Mouse (Mus musculus) regulatory T cell (primary cell): ENCODE measurements around the gene 1700123O20Rik.

Source experiments
- in situ Hi-C: fragments of 300-600 bp; cut with MboI, MseI; formaldehyde crosslinking; loops from one replicate; pipeline ENCODE4 v1.15.1; 2025; ENCODE audit warnings: high pct_unique_total_duplicates

1700123O20Rik gene

GRCm38 (mm10) chr14:54686063-54686521, at the start of gene 1700123O20Rik:
1700123O20Rik (plus strand) TSS chr14:54686216.
- in situ Hi-C loops, result no loop called here

GRCm38 (mm10) chr14:54636954-54637353, 49.1 kb upstream of the 1700123O20Rik start:
- in situ Hi-C loops, result no loop called here

GRCm38 (mm10) chr14:54638210-54638609, 47.8 kb upstream of the 1700123O20Rik start:
- in situ Hi-C loops, result no loop called here

- in situ Hi-C loops, result no loop called here
Observed at GRCm38 (mm10) chr14:54640121-54640520, 45.9 kb upstream of the 1700123O20Rik start.

- in situ Hi-C loops, result no loop called here
Observed at GRCm38 (mm10) chr14:54640946-54641304, 45.1 kb upstream of the 1700123O20Rik start, which contains the start of gene Gm17606. Gm17606 (plus strand) TSS chr14:54640952.

GRCm38 (mm10) chr14:54641305-54641969, 44.6 kb upstream of the 1700123O20Rik start, which contains the start of gene Cdh24:
Cdh24 (minus strand) TSS chr14:54641364.
- in situ Hi-C loops, result no loop called here

GRCm38 (mm10) chr14:54642224-54642944, 43.6 kb upstream of the 1700123O20Rik start:
- in situ Hi-C loops, result no loop called here

GRCm38 (mm10) chr14:54643011-54643410, 43.0 kb upstream of the 1700123O20Rik start:
- in situ Hi-C loops, result no loop called here

- in situ Hi-C loops, result no loop called here
Observed at GRCm38 (mm10) chr14:54644294-54644693, 41.7 kb upstream of the 1700123O20Rik start.

GRCm38 (mm10) chr14:54646455-54646854, 39.6 kb upstream of the 1700123O20Rik start:
- in situ Hi-C loops, result no loop called here

- in situ Hi-C loops, result no loop called here
Observed at GRCm38 (mm10) chr14:54646898-54647636, 38.9 kb upstream of the 1700123O20Rik start.

GRCm38 (mm10) chr14:54647900-54648299, 38.1 kb upstream of the 1700123O20Rik start:
- in situ Hi-C loops, result no loop called here

- in situ Hi-C loops, result no loop called here
Observed at GRCm38 (mm10) chr14:54650621-54651454, 35.2 kb upstream of the 1700123O20Rik start.

- in situ Hi-C loops, result no loop called here
Observed at GRCm38 (mm10) chr14:54651556-54651955, 34.5 kb upstream of the 1700123O20Rik start.

GRCm38 (mm10) chr14:54652787-54653186, 33.2 kb upstream of the 1700123O20Rik start:
- in situ Hi-C loops, result no loop called here

GRCm38 (mm10) chr14:54653496-54653895, 32.5 kb upstream of the 1700123O20Rik start:
- in situ Hi-C loops, result no loop called here

GRCm38 (mm10) chr14:54660009-54660408, 26.0 kb upstream of the 1700123O20Rik start:
- in situ Hi-C loops, result no loop called here

GRCm38 (mm10) chr14:54664477-54665222, 21.4 kb upstream of the 1700123O20Rik start:
- in situ Hi-C loops, result no loop called here

GRCm38 (mm10) chr14:54669381-54669780, 16.6 kb upstream of the 1700123O20Rik start:
- in situ Hi-C loops, result no loop called here

GRCm38 (mm10) chr14:54674317-54674716, 11.7 kb upstream of the 1700123O20Rik start:
- in situ Hi-C loops, result no loop called here

GRCm38 (mm10) chr14:54676290-54676689, 9.7 kb upstream of the 1700123O20Rik start:
- in situ Hi-C loops, result no loop called here
